Mouse (Mus musculus): ENCODE data around the gene Cfap100. TPM values are rescaled to one million over a fixed set of nuclear protein-coding genes. Genes with fewer than 3 reads are reported as not detected.

Cfap100 gene
- polyA plus RNA-seq, 1 experiment from 2014 or later = 0.53 TPM

GRCm38 (mm10) chr6:90390629-90391028 is 38.0 kb downstream of the Cfap100 start:
- no peaks in the 10 kb centered on the region for H3K9me3 ChIP-seq (ENCODE audit: control insufficient read depth, low read length)
- H3K4me3 ChIP-seq (ENCODE audit: low read length) = no peak overlapping the region
- H3K4me2 ChIP-seq (replicated peaks; ENCODE audit: low read depth, low read length) = no peak overlapping the region
- H3K4me1 ChIP-seq (ENCODE audit: control insufficient read depth, insufficient read depth, low read length) = no peaks in the 10 kb centered on the region
- ATAC-seq (ENCODE audit: low FRiP score, low TSS enrichment) = no peak
- no peaks in the 10 kb centered on the region for H3K27me3 ChIP-seq (ENCODE audit: control insufficient read depth, insufficient read depth, low read length)
- WGBS = 86% methylated on average over 4 of the region's 4 CpGs
- no peak overlapping the region for H3K27ac ChIP-seq (ENCODE audit: low read depth, low read length)
- no peak overlapping the region for H3K9ac ChIP-seq (ENCODE audit: low read depth, low read length)
- peaks cover 44% of the 10 kb centered on the region for H3K36me3 ChIP-seq (ENCODE audit: control insufficient read depth, insufficient read depth, low read length)

- no peaks in the 10 kb centered on the region for H3K27me3 ChIP-seq (ENCODE audit: control insufficient read depth, insufficient read depth, low read length)
- no peaks in the 10 kb centered on the region for H3K9me3 ChIP-seq (ENCODE audit: control insufficient read depth, low read length)
- WGBS = 95% methylated on average over 2 of the region's 2 CpGs
- no peak overlapping the region for H3K9ac ChIP-seq (ENCODE audit: low read depth, low read length)
- no peak for ATAC-seq (ENCODE audit: low FRiP score, low TSS enrichment)
- no peak overlapping the region for H3K27ac ChIP-seq (ENCODE audit: low read depth, low read length)
- H3K4me3 ChIP-seq (ENCODE audit: low read length) = no peak overlapping the region
- no peaks in the 10 kb centered on the region for H3K4me1 ChIP-seq (ENCODE audit: control insufficient read depth, insufficient read depth, low read length)
- H3K36me3 ChIP-seq (ENCODE audit: control insufficient read depth, insufficient read depth, low read length) = peaks cover 88% of the 10 kb centered on the region
- H3K4me2 ChIP-seq (replicated peaks; ENCODE audit: low read depth, low read length) = no peak overlapping the region
Measured at GRCm38 (mm10) chr6:90381465-90381864, 47.1 kb downstream of the Cfap100 start.

GRCm38 (mm10) chr6:90377708-90378107 is 50.9 kb downstream of the Cfap100 start:
- Histone ChIP-seq H3K27me3 (ENCODE audit: control insufficient read depth, insufficient read depth, low read length) (no peaks in the 10 kb centered on the region), H3K4me2 (replicated peaks; ENCODE audit: low read depth, low read length) (no peak overlapping the region), H3K27ac (ENCODE audit: low read depth, low read length) (no peak overlapping the region), H3K9ac (ENCODE audit: low read depth, low read length) (no peak overlapping the region), H3K9me3 (ENCODE audit: control insufficient read depth, low read length) (no peaks in the 10 kb centered on the region), H3K36me3 (ENCODE audit: control insufficient read depth, insufficient read depth, low read length) (peaks cover 89% of the 10 kb centered on the region), H3K4me3 (ENCODE audit: low read length) (no peak overlapping the region), H3K4me1 (ENCODE audit: control insufficient read depth, insufficient read depth, low read length) (no peaks in the 10 kb centered on the region)
- no peak for ATAC-seq (ENCODE audit: low FRiP score, low TSS enrichment)
- WGBS = 97% methylated on average over 2 of the region's 2 CpGs

GRCm38 (mm10) chr6:90374647-90375046 is 54.0 kb downstream of the Cfap100 start:
- Histone ChIP-seq H3K27ac (ENCODE audit: low read depth, low read length) (no peak overlapping the region), H3K9ac (ENCODE audit: low read depth, low read length) (no peak overlapping the region), H3K4me3 (ENCODE audit: low read length) (no peak overlapping the region), H3K4me1 (ENCODE audit: control insufficient read depth, insufficient read depth, low read length) (peaks cover 15% of the 10 kb centered on the region), H3K4me2 (replicated peaks; ENCODE audit: low read depth, low read length) (no peak overlapping the region), H3K27me3 (ENCODE audit: control insufficient read depth, insufficient read depth, low read length) (no peaks in the 10 kb centered on the region), H3K36me3 (ENCODE audit: control insufficient read depth, insufficient read depth, low read length) (peaks cover 66% of the 10 kb centered on the region), H3K9me3 (ENCODE audit: control insufficient read depth, low read length) (no peaks in the 10 kb centered on the region)
- 92% methylated on average over 4 of the region's 4 CpGs for WGBS
- ATAC-seq (ENCODE audit: low FRiP score, low TSS enrichment) = no peak

GRCm38 (mm10) chr6:90369725-90370553 is 58.7 kb downstream of the Cfap100 start:
- H3K27me3 ChIP-seq (ENCODE audit: control insufficient read depth, insufficient read depth, low read length) = no peaks in the 10 kb centered on the region
- peaks cover 28% of the 10 kb centered on the region for H3K36me3 ChIP-seq (ENCODE audit: control insufficient read depth, insufficient read depth, low read length)
- peak; percentile 87 for ATAC-seq (ENCODE audit: low FRiP score, low TSS enrichment)
- H3K9me3 ChIP-seq (ENCODE audit: control insufficient read depth, low read length) = no peaks in the 10 kb centered on the region
- under 1% methylated on average over 81 of the region's 98 CpGs for WGBS
- H3K4me3 ChIP-seq (ENCODE audit: low read length) = peak overlapping the region; percentile 92
- peak overlapping the region; percentile 98 for H3K4me2 ChIP-seq (replicated peaks; ENCODE audit: low read depth, low read length)
- peak overlapping the region; percentile 67; the same call in 1 of the 2 replicates for H3K27ac ChIP-seq (ENCODE audit: low read depth, low read length)
- H3K9ac ChIP-seq (ENCODE audit: low read depth, low read length) = peak overlapping the region; percentile 87
- peaks cover 15% of the 10 kb centered on the region for H3K4me1 ChIP-seq (ENCODE audit: control insufficient read depth, insufficient read depth, low read length)

- peak within 1 kb of the TSS; percentile 98 for H3K4me2 ChIP-seq (replicated peaks; ENCODE audit: low read depth, low read length)
- ATAC-seq (ENCODE audit: low FRiP score, low TSS enrichment) = peak; percentile 99
- H3K9ac ChIP-seq (ENCODE audit: low read depth, low read length) = peak within 1 kb of the TSS; percentile 87
- H3K27me3 ChIP-seq (ENCODE audit: control insufficient read depth, insufficient read depth, low read length) = no peaks in the 10 kb centered on the region
- peaks cover 20% of the 10 kb centered on the region for H3K36me3 ChIP-seq (ENCODE audit: control insufficient read depth, insufficient read depth, low read length)
- peak within 1 kb of the TSS; percentile 92 for H3K4me3 ChIP-seq (ENCODE audit: low read length)
- H3K9me3 ChIP-seq (ENCODE audit: control insufficient read depth, low read length) = no peaks in the 10 kb centered on the region
- peak within 1 kb of the TSS; percentile 67; the same call in 1 of the 2 replicates for H3K27ac ChIP-seq (ENCODE audit: low read depth, low read length)
- H3K4me1 ChIP-seq (ENCODE audit: control insufficient read depth, insufficient read depth, low read length) = peaks cover 15% of the 10 kb centered on the region
- 9% methylated on average over 36 of the region's 41 CpGs for WGBS
Measured at GRCm38 (mm10) chr6:90368976-90369724, 59.4 kb downstream of the Cfap100 start, which contains the start of gene Zxdc. Zxdc (plus strand) TSS chr6:90369492.

GRCm38 (mm10) chr6:90363301-90363700 is 65.3 kb downstream of the Cfap100 start:
- no peak overlapping the region for H3K27ac ChIP-seq (ENCODE audit: low read depth, low read length)
- H3K9ac ChIP-seq (ENCODE audit: low read depth, low read length) = no peak overlapping the region
- H3K4me3 ChIP-seq (ENCODE audit: low read length) = no peak overlapping the region
- WGBS = 82% methylated on average over 5 of the region's 5 CpGs
- H3K27me3 ChIP-seq (ENCODE audit: control insufficient read depth, insufficient read depth, low read length) = no peaks in the 10 kb centered on the region
- no peaks in the 10 kb centered on the region for H3K9me3 ChIP-seq (ENCODE audit: control insufficient read depth, low read length)
- H3K36me3 ChIP-seq (ENCODE audit: control insufficient read depth, insufficient read depth, low read length) = no peaks in the 10 kb centered on the region
- peaks cover 15% of the 10 kb centered on the region for H3K4me1 ChIP-seq (ENCODE audit: control insufficient read depth, insufficient read depth, low read length)
- H3K4me2 ChIP-seq (replicated peaks; ENCODE audit: low read depth, low read length) = no peak overlapping the region
- ATAC-seq (ENCODE audit: low FRiP score, low TSS enrichment) = no peak

- Histone ChIP-seq H3K27ac (ENCODE audit: low read depth, low read length) (no peak overlapping the region), H3K9me3 (ENCODE audit: control insufficient read depth, low read length) (no peaks in the 10 kb centered on the region), H3K36me3 (ENCODE audit: control insufficient read depth, insufficient read depth, low read length) (no peaks in the 10 kb centered on the region), H3K9ac (ENCODE audit: low read depth, low read length) (no peak overlapping the region), H3K4me1 (ENCODE audit: control insufficient read depth, insufficient read depth, low read length) (peaks cover 15% of the 10 kb centered on the region), H3K4me2 (replicated peaks; ENCODE audit: low read depth, low read length) (no peak overlapping the region), H3K4me3 (ENCODE audit: low read length) (no peak overlapping the region), H3K27me3 (ENCODE audit: control insufficient read depth, insufficient read depth, low read length) (0 out of 2 replicates have a peak, but pooled peaks cover under 1% of the 10 kb centered on the region)
- WGBS = 87% methylated on average over 6 of the region's 6 CpGs
- ATAC-seq (ENCODE audit: low FRiP score, low TSS enrichment) = no peak
Measured at GRCm38 (mm10) chr6:90360922-90361614, 67.5 kb downstream of the Cfap100 start.
